Mouse (Mus musculus) T-helper 2 cell (primary cell): ENCODE measurements around the gene 1110065P20Rik.

Source experiments
- in situ Hi-C: fragments of 300-600 bp; cut with MboI, MseI; formaldehyde crosslinking; loops from one replicate; pipeline ENCODE4 v1.15.1; 2025; ENCODE audit warnings: high pct_unique_total_duplicates

Gene 1110065P20Rik

GRCm38 (mm10) chr4:124850933-124851658, at the start of gene 1110065P20Rik:
Gene 1110065P20Rik, minus strand, starts transcription at chr4:124851196.
- in situ Hi-C loops, result loop anchor here (10.0 kb wide), 1 partner anchor 274 kb away; the partner anchor contains the start of gene Zc3h12a

- in situ Hi-C loops, result loop anchor here (10.0 kb wide), 1 partner anchor 905 kb away; no protein-coding TSS in a partner anchor
These were observed 48.9 kb upstream of the 1110065P20Rik start for GRCm38 (mm10) chr4:124899906-124900305.

DNA sequence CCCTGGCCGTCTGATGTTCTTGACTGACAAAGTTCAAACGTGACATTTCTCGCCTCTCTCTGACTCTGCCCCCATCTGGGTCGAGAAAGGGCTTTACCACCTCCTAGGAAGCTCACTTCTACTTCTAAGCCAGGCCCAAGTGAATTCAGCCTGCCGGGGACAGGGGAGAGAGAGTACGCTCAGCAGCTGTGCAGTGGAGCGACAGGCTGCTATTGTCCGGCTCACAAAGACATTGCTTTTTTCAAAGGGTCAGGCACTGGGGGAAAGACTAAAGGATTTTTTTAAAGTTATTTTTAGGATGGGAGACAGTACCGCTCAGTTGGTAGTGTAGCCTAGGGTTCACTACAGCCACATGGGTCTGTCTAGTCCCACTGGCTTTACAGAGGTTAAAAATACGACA, 47.4 kb upstream of the 1110065P20Rik start:
- in situ Hi-C loops, result no loop called here

DNA sequence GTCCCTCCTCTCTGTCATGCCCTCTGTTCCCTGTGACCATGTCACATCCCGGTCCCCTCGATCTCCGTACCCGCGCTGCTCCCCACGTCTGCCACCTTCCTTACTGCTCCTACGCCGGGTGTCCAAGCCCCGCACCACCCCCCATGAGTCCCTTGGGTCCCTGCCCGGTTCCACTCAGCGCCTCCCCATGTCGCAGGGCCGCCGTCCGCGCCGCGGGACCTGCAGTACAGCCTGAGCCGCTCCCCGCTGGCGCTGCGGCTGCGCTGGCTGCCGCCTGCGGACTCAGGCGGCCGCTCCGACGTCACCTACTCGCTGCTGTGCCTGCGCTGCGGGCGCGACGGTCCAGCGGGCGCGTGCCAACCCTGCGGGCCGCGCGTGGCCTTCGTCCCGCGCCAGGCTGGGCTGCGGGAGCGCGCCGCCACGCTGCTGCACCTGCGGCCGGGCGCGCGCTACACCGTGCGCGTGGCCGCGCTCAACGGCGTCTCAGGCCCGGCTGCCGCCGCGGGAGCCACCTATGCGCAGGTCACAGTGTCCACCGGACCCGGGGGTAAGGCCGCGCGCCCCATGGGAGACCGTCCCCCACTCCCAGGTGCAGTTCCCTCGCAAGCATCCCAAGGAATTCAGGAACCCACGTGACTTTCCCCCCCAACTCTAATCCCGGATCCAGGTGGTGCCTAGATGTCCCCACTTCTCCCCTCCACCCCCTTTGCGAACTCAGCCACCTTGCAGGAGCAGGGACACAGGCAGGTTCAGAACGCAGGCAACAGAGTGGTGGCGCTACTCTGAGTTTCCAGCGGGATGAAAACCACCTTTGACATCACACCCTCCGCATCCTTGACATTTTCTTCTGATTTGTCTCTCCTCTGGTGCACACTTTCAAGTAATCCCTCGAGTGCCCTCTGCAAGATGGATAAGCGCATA, 43.8 kb upstream of the 1110065P20Rik start:
- in situ Hi-C loops, result no loop called here

DNA sequence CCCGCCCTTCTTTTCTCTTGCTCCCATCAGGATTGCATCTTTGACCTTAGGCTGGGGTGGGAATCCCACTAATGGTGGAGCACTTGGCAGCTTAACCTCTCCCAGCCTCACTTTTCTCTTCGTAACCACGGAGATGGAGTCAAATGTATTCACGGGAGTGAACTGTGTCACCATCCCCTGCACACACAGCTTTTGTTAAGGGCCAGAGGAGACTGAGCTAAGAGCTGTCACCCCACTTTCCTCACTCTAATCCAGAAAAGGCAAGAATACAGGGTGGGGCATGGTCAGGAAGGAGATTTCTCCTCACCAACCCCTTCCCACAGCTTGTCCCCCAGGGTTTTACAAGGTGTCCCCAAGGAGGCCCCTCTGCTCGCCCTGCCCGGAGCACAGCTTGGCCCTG, 42.8 kb upstream of the 1110065P20Rik start:
- in situ Hi-C loops, result no loop called here

GRCm38 (mm10) chr4:124890831-124891230, 39.8 kb upstream of the 1110065P20Rik start:
- in situ Hi-C loops, result no loop called here

DNA sequence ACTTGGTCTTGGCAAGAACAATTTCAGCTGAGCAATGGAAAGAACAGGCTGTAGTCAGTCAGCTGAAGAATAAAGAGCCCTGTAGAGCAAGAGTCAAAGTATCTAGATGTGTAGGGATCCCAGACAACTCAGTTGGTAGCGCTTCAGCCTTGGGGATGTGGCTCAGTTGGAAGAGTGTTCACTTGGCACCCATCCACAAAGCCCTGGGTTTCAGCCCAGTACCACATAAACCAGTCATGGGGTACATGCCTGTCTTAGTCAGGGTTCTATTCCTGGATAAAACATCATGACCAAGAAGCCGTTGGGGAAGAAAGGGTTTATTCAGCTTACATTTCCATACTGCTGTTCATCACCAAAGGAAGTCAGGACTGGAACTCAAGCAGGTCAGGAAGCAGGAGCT, 38.9 kb upstream of the 1110065P20Rik start:
- in situ Hi-C loops, result no loop called here

- in situ Hi-C loops, result no loop called here
These were observed 37.7 kb upstream of the 1110065P20Rik start for GRCm38 (mm10) chr4:124888702-124889101.

DNA sequence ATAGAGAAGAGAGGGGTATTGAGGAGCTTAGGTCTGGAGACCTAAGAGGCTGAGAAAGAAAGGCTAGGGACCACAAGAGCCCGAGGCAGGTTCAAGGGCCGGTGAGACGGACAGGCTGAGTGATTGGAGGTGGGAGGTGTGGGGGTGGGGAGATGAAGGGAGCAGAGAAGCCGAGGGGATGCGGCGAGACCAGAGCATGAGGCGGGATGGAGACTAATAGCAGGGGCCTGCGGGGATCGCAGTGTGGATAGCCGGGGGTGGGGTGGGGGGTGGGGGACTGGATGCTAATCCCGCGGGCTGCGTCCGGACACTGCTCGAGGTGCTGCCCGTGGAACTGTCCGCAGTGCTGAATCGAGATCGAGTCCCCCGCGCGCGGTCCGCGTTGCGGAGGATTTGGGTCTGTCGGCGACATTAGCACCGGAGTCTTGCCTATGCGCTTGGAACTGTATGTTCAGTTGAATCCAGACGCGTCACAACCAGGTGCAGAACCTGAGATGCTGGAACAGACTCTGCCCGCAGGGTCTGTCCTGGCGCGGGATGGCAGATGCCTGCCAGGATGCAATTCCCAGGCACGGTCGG, 31.2 kb upstream of the 1110065P20Rik start:
- in situ Hi-C loops, result no loop called here

GRCm38 (mm10) chr4:124881341-124881908, 30.4 kb upstream of the 1110065P20Rik start:
- in situ Hi-C loops, result no loop called here

DNA sequence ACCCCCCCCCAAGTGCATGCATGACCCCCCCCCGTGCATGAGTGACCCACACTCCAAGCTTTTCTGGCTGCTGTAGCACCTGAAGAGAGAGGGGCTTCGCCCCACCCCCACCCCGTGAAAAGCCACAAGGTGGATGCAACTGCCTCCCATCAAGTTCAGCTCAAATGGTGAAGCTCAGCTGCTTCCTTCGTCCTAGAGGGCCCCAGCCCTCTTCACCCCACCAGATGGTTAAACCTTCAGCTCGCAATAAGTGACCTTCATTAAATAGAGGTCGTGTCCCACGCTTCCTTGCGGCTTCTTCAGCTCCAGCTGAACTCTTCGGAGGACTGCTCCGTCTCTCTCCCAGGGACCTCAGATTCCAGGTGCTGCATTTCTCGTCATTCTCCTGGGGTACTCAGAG, 29.6 kb upstream of the 1110065P20Rik start, which contains the start of gene Epha10:
Gene Epha10 (plus strand): TSS at position 301 of the 400 bp plus-strand sequence.
- in situ Hi-C loops, result no loop called here

DNA sequence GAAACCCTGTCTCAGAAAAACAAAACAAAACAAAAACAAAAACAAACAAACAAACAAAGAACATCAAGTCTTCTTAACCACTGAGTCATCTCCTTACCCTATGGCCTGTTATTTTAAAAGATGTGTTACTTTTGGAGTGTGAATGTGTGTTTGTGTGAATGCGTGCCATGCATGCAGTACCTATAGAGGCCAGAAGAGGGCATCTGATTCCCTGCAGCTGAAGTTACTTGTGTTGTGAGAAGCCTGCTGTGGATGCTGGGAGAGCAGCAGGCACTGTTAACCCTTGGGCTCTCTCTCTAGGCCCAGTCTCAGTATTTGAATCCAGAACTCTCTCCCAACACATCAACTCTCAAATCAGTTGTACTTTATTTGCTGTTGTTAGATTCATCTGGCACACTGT, 21.7 kb upstream of the 1110065P20Rik start:
- in situ Hi-C loops, result no loop called here

DNA sequence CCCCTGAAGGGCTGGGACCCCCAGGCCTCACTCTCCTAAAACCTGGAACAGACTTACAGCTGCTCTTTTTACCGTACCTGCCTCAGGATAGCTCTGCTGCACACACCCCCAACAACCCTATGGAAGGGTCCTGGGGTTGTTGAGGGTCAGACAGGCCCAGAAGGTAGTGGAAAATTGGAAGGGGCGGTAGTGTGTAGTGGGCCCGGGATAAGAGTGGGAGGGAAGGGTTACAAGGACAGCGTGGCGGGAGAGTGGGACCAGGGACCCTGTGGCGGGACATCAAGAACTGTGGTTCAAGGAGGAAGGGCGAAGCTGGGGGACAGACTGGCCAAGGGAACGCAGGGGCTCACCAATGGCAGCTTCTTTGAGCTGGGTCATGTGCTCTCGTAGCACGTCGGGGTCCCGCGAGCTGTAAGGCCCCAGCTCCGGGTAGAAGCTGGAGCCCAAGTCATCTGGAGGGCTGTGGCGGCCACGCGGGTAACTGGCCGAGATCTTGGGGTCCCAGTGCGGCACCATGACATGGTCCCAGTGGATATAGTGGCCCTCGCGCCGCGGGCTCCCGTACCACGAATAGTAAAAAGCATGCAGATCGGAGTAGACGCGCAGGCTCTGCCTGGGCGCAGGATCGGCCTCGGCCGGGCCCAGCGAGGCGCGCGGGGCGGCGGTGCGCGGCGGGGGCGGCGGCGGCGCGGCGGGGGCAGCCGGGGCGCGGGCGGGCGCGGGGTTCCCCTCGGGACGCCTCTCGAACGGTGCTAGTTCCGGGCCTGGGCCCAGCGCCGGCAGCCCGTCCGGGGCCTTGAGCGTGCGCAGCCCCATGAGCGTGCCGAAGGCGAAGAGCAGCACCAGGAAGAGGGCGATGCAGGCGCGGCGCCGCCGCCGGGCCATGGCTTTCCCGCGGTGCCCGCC, 10.5 kb upstream of the 1110065P20Rik start, which contains the start of gene Maneal:
Gene Maneal (minus strand): TSS at position 889 of the 906 bp plus-strand sequence.
- in situ Hi-C loops, result no loop called here

GRCm38 (mm10) chr4:124860446-124860845, 9.4 kb upstream of the 1110065P20Rik start:
- in situ Hi-C loops, result no loop called here

- in situ Hi-C loops, result loop anchor here (10.0 kb wide), 1 partner anchor 266 kb away; the partner anchor contains the start of gene Zc3h12a
These were observed 7.4 kb upstream of the 1110065P20Rik start for GRCm38 (mm10) chr4:124858370-124858769.

- in situ Hi-C loops, result loop anchor here (10.0 kb wide), 1 partner anchor 269 kb away; the partner anchor contains the start of gene Zc3h12a
These were observed 5.3 kb upstream of the 1110065P20Rik start for GRCm38 (mm10) chr4:124856294-124856693.

GRCm38 (mm10) chr4:124850261-124850913, 609 bp downstream of the 1110065P20Rik start, which contains the start of gene Yrdc:
Gene Yrdc, plus strand, starts transcription at chr4:124850679.
- in situ Hi-C loops, result loop anchor here (10.0 kb wide), 1 partner anchor 274 kb away; the partner anchor contains the start of gene Zc3h12a

GRCm38 (mm10) chr4:124849631-124850260, 1.2 kb downstream of the 1110065P20Rik start:
- in situ Hi-C loops, result loop anchor here (5.0 to 10.0 kb wide), 2 partner anchors 42 to 275 kb away; partner anchors contain the start of gene Zc3h12a

GRCm38 (mm10) chr4:124847573-124847972, 3.4 kb downstream of the 1110065P20Rik start:
- in situ Hi-C loops, result loop anchor here (5.0 kb wide), 1 partner anchor 40 kb away; no protein-coding TSS in a partner anchor
